Mouse (Mus musculus) right cerebral cortex, adult 18-20 months (tissue): ENCODE data around the gene Slc24a5.

Experiments used
- DNase-seq: peaks from one replicate; pipeline ENCODE4 v3.0.0; 2022; ENCODE audit warnings: mixed read lengths

Gene Slc24a5

DNA sequence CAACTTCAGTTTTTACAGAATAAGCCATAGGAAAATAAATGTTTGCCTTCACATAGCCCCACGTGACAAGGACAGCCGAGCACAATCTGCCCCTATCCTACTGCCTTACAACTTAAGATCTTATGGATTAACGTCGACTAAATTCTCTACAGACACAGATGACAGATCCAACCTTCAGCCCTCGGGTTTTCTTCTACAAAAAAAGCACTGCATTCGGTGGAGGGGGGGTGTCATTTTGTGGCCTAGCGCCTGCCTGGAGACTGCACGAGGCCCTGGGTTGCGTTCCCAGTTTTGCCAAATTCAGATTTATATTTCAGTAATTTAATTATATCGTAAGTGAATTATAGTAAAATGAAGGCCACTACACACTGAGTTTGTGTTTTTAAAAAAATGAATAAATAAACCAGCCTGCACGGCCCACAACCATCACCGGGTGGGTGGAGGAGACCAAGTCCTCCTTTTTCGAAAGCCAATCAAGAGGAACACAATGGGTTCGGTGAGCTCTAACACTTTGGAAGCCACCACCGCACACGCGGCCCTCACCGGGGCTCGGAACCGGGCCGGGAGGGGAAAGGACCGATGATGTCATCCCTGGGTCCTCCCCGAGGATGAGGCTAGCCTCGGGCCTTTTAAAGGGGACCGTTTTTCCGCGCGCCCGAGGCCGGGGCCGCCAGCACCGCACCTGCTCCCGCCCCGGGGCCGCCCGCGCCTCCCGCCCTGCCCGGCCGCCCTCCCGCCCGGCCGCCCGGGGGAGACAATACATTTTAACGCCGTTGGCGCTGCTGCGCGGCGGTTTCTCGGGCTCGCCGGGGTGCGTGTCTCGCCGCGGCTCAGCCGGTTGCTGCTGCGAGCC lies 54.9 kb downstream of the Slc24a5 start:
- peak; percentile 43 for DNase-seq

DNA sequence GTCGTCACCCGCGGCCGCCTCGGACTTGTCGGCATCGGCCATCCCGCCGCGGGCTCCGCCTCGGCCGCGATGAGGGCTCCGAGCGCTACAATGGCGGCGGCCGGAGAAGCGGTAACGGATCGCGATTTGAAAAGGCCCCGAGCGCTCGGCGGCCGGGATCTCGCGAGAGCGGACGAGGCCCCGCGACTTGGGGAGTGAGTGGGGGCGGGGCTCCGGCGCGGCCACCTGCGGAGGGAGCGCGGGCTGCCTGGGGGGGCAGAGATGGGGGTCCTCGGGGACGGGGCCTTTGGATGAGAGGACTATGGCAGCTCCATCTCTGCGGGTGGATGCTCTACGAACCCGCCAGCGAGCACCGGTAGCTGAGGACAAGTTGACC lies 55.5 kb downstream of the Slc24a5 start, which contains the start of gene Myef2:
Gene Myef2, minus strand, starts transcription at position 185 of the 376 bp plus-strand sequence.
- DNase-seq = peak; percentile 79

DNA sequence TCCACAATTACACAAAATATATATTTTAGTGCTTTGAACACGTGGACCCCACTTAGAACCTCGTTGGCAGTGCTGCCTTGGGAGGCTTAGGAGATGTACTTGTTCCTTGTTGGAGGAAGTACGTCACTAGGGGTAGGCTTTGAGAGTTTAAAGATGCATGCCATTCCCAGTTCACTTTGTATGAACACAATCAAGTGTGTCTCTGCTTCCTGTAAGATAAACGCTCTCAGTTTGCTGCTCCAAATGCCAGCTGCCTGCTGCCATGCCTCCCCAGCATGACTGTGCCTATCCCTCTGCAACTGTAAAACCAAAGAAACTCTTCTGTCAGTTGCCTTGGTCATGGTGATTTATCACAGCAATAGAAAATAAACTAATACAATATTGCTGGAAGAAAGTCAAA lies 57.9 kb downstream of the Slc24a5 start:
- no peak for DNase-seq

DNA sequence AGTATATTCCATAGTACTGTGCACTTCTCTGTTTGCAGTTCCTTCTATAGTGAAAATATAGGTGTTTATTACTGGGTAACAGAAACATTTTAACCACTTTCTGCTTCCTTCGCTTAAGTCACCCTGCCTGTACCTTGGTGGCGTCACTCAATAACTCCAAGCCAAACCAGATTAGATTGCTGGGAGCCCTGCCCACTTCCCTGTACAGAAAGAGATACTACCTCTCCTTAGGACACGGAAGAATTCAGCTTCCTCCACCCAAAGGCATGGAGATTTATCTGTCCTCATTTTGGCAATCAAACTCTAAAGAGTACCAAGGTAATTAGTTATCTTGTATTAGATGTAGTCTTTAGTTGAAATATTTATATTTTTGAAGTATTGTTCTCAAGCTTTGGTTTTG lies 58.9 kb downstream of the Slc24a5 start:
- no peak for DNase-seq

DNA sequence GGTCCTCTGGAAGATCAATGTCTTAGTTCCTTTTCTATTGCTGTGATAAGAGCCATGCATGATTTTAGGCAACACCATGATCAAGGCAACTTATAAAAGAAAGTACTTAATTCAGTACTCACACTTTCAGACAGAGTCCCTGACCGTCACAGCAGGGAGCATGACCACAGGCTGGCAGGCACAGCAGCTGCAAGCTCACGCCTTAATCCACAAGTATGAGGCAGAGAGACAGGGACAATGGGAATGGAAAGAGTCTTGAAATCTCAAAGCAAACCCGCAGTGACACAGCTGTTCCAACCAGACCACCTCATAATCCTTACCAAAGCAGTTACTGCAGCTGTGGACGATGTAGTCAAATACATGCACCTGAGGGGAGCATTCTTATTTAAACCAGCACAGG lies 66.2 kb downstream of the Slc24a5 start:
- DNase-seq = no peak

DNA sequence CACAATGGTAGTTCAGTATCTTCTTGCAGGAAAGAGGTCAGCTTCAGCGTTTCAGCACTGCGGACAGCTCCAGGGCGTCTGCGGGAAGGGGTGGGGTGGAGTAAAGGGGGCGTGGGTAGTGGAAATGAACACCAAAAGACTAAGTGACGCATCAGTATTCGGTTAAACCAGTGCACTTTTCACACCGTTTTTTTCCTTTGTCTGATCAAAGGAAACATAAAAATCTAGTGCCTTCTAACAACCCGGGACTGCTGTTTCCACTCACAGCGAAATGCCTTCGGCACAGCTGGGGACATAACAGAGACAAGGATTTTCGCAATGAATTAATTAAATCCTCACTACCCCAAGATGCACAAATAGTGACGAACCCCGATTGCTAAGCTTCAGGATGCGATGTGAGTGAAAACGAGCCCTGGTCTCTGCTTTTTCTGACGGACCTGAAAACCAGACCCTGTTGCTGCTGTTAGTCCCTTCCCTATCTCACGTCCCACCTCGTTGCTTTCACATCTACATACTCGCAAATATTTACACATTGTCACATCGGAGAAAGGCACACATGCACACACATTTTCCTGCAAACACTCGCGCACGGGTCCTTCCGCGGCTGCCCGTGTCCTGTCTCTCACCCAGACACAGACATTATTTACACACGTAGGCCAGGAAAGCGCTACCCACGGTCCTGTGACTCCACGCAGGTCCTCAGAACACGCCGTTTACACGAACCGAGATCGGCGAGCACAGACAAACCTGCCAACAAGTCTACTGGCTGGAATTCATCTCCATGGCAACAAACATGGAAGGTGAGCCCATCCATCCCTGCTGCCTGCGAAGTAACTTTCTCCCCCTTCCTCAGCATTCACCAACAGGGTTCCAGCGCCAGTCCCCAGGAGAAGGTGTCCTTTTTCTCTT lies 68.2 kb downstream of the Slc24a5 start, which contains the start of gene Ctxn2:
Gene Ctxn2, plus strand, starts transcription at position 790 of the 909 bp plus-strand sequence.
- DNase-seq = peak; percentile 52

DNA sequence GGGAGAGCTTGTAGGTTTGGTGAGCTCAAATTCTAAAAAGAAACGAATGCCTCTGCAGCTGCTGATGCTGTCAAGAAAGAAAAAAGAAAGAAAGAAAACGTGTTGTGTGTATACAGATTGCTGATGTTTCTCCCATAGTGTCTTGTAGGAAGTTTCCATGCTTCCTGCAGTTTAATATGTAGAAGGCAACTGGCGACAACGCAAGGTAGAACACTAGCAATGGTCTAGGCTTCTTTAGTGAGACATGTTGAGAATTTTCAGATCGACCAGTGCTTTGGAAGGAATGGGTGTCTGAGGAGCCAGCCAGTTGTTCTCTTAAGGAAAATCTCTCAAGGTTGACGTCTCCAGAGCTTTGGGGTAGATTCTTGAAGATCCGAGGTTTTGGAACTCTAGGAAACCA lies 68.9 kb downstream of the Slc24a5 start:
- DNase-seq = peak; percentile 17
